18 mouse cellular contexts compared by ENCODE assay signal in the genomic region with DNA sequence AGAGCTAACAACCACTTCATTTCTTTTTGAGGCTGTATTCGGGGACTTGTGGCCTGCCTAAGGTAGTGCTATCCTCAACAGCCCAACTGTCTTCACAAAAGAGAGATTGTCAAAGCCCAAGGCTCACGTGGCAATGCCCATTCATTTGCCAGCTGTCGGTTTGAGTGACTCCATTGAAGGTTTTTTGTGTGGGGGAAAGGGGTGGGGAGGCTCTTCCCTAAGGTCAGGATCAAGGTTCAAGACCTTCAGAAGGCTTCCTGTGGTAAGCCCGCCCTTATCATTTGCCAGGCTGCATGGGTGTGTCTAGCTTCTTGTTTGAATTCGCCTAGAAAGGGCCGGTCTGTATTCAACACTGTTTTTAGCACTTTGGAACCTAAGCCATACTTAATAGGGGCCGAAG.
DNase-seq lines count a peak whose midpoint lies in the region; ATAC-seq lines count a peak whose summit lies in the region.
"Had no signal": no experiment of that assay in that cellular context is flagged by ENCODE, and none has a peak within 500 bp of the region (broad histone marks: within the 10 kb centered on the region; RNA-seq: fewer than 3 reads in every experiment).

No protein-coding gene starts in this region.

- 35% methylated on average over 7 of the region's 7 CpGs for WGBS in midbrain, embryonic 11.5 days
- WGBS in midbrain, embryonic 16.5 days, result 37% methylated on average over 7 of the region's 7 CpGs
- WGBS in intestine, embryonic 16.5 days, result 61% methylated on average over 7 of the region's 7 CpGs
- 57% methylated on average over 7 of the region's 7 CpGs for WGBS in stomach, embryonic 15.5 days

- H3K9me3 ChIP-seq in midbrain, embryonic 11.5 days (ENCODE audit: control insufficient read depth, low read length), result no peaks in the 10 kb centered on the region
- no peaks in the 10 kb centered on the region for H3K9me3 ChIP-seq in midbrain, embryonic 16.5 days (replicated peaks; ENCODE audit: control insufficient read depth, low read length, poor library complexity, severe bottlenecking)
- H3K9me3 ChIP-seq in intestine, embryonic 16.5 days (ENCODE audit: control insufficient read depth, low read length), result no peaks in the 10 kb centered on the region
- no peaks in the 10 kb centered on the region for H3K9me3 ChIP-seq in stomach, embryonic 15.5 days
- H3K9me3 ChIP-seq: heart, embryonic 13.5 days; hindbrain, embryonic 15.5 days; midbrain, embryonic 13.5 days had no signal

- H3K4me3 ChIP-seq in midbrain, embryonic 11.5 days (ENCODE audit: low read depth, low read length), result no peak overlapping the region
- H3K4me3 ChIP-seq in midbrain, embryonic 16.5 days (ENCODE audit: low read depth, low read length), result no peak overlapping the region
- H3K4me3 ChIP-seq in intestine, embryonic 16.5 days (ENCODE audit: low read length), result no peak overlapping the region
- H3K4me3 ChIP-seq in stomach, embryonic 15.5 days (replicated peaks), result no peak overlapping the region
- H3K4me3 ChIP-seq: gastrocnemius, adult 2 months; heart, embryonic 13.5 days; hindbrain, embryonic 15.5 days; midbrain, embryonic 13.5 days had no signal

- no peaks in the 10 kb centered on the region for H3K36me3 ChIP-seq in midbrain, embryonic 11.5 days (ENCODE audit: control insufficient read depth, insufficient read depth, low read length)
- no peaks in the 10 kb centered on the region for H3K36me3 ChIP-seq in midbrain, embryonic 16.5 days (ENCODE audit: control insufficient read depth, insufficient read depth, low read length)
- H3K36me3 ChIP-seq in intestine, embryonic 16.5 days (ENCODE audit: control insufficient read depth, insufficient read depth, low read length), result no peaks in the 10 kb centered on the region
- H3K36me3 ChIP-seq in stomach, embryonic 15.5 days, result no peaks in the 10 kb centered on the region
- H3K36me3 ChIP-seq: heart, embryonic 13.5 days; hindbrain, embryonic 15.5 days; midbrain, embryonic 13.5 days had no signal

- no peak for DNase-seq in midbrain, embryonic 11.5 days (ENCODE audit: low spot score, missing footprints)
- peak; percentile 33 for DNase-seq in c-Kit-positive CD71-positive TER-119-positive erythroid progenitor cells, embryonic 14.5 days (ENCODE audit: low spot score)
- no peak for DNase-seq in gastrocnemius, adult 18-20 months (ENCODE audit: low spot score)
- DNase-seq: adrenal gland, adult 8-10 months; cerebellum, postnatal 36 days; gastrocnemius, adult 2 months; left cerebral cortex, postnatal 4 days; lung, adult 2 months; right cerebral cortex, postnatal 14 days had no signal

- peak; percentile 62 for ATAC-seq in midbrain, embryonic 11.5 days (ENCODE audit: low FRiP score)
- ATAC-seq in midbrain, embryonic 16.5 days, result no peak
- peak; percentile 58 for ATAC-seq in intestine, embryonic 16.5 days
- 0 out of 2 replicates have a peak, but pooled peaks have one; percentile 33 for ATAC-seq in stomach, embryonic 15.5 days (ENCODE audit: insufficient read depth, low FRiP score, low read depth)
- no peak for ATAC-seq in megakaryocyte, adult 5-6 weeks (ENCODE audit: poor library complexity, severe bottlenecking)
- ATAC-seq: midbrain, embryonic 13.5 days had no signal

- H3K4me2 ChIP-seq in midbrain, embryonic 11.5 days, result no peak overlapping the region
- H3K4me2 ChIP-seq in midbrain, embryonic 16.5 days (ENCODE audit: low read length), result no peak overlapping the region
- H3K4me2 ChIP-seq in intestine, embryonic 16.5 days (ENCODE audit: low read depth, low read length), result no peak overlapping the region
- H3K4me2 ChIP-seq in stomach, embryonic 15.5 days, result no peak overlapping the region
- H3K4me2 ChIP-seq: heart, embryonic 13.5 days; hindbrain, embryonic 15.5 days; midbrain, embryonic 13.5 days had no signal

- H3K4me1 ChIP-seq in midbrain, embryonic 11.5 days (ENCODE audit: control insufficient read depth, insufficient read depth, low read length), result peaks cover 24% of the 10 kb centered on the region
- peaks cover 11% of the 10 kb centered on the region for H3K4me1 ChIP-seq in midbrain, embryonic 16.5 days (ENCODE audit: control insufficient read depth, insufficient read depth, low read length)
- peaks cover 21% of the 10 kb centered on the region for H3K4me1 ChIP-seq in intestine, embryonic 16.5 days (ENCODE audit: control insufficient read depth, insufficient read depth, low read length)
- H3K4me1 ChIP-seq in stomach, embryonic 15.5 days, result peaks cover 34% of the 10 kb centered on the region

- H3K27ac ChIP-seq in midbrain, embryonic 11.5 days (ENCODE audit: low read depth, low read length), result 0 out of 2 replicates have a peak overlapping the region, but pooled peaks have one; percentile 7
- no peak overlapping the region for H3K27ac ChIP-seq in midbrain, embryonic 16.5 days (ENCODE audit: low read length)
- H3K27ac ChIP-seq in intestine, embryonic 16.5 days (ENCODE audit: low read length), result no peak overlapping the region
- H3K27ac ChIP-seq in stomach, embryonic 15.5 days, result no peak overlapping the region; the same call in 1 of the 2 replicates
- H3K27ac ChIP-seq: gastrocnemius, adult 2 months; heart, embryonic 13.5 days; hindbrain, embryonic 15.5 days; kidney, postnatal 0 days; midbrain, embryonic 13.5 days had no signal

- no peaks in the 10 kb centered on the region for H3K27me3 ChIP-seq in midbrain, embryonic 11.5 days (ENCODE audit: control insufficient read depth, insufficient read depth, low read length)
- H3K27me3 ChIP-seq in midbrain, embryonic 16.5 days (ENCODE audit: control insufficient read depth, insufficient read depth, low read depth, low read length), result peaks cover 2% of the 10 kb centered on the region; the same call in 1 of the 2 replicates
- no peaks in the 10 kb centered on the region for H3K27me3 ChIP-seq in intestine, embryonic 16.5 days (replicated peaks; ENCODE audit: control insufficient read depth, insufficient read depth, low read length)
- H3K27me3 ChIP-seq in stomach, embryonic 15.5 days (replicated peaks), result no peaks in the 10 kb centered on the region
- H3K27me3 ChIP-seq: CH12.LX; heart, embryonic 13.5 days; hindbrain, embryonic 15.5 days; midbrain, embryonic 13.5 days had no signal

- no peak overlapping the region for H3K9ac ChIP-seq in midbrain, embryonic 11.5 days (ENCODE audit: low read length)
- H3K9ac ChIP-seq in midbrain, embryonic 16.5 days (ENCODE audit: low read depth, low read length), result no peak overlapping the region
- H3K9ac ChIP-seq in intestine, embryonic 16.5 days (ENCODE audit: low read depth, low read length), result no peak overlapping the region
- no peak overlapping the region for H3K9ac ChIP-seq in stomach, embryonic 15.5 days
- H3K9ac ChIP-seq: heart, embryonic 13.5 days; hindbrain, embryonic 15.5 days; midbrain, embryonic 13.5 days had no signal

Comparison
In these comparisons a context has a peak if more than half of its experiments do, and no peak if none do; other contexts are left out.
1. ATAC-seq: peak in midbrain, embryonic 11.5 days (single experiment), intestine, embryonic 16.5 days (single experiment) and stomach, embryonic 15.5 days (single experiment); none in midbrain, embryonic 16.5 days (single experiment) and megakaryocyte, adult 5-6 weeks (single experiment).